Mouse (Mus musculus) frontal cortex, postnatal 14 days (tissue): ENCODE measurements around the gene Edem1.

Source experiments
- DNase-seq, 2 experiments: peaks; one replicate each; pipeline ENCODE4 v3.0.0; 2022; ENCODE audit warnings: low spot score in 2 of 2

Gene Edem1

DNA sequence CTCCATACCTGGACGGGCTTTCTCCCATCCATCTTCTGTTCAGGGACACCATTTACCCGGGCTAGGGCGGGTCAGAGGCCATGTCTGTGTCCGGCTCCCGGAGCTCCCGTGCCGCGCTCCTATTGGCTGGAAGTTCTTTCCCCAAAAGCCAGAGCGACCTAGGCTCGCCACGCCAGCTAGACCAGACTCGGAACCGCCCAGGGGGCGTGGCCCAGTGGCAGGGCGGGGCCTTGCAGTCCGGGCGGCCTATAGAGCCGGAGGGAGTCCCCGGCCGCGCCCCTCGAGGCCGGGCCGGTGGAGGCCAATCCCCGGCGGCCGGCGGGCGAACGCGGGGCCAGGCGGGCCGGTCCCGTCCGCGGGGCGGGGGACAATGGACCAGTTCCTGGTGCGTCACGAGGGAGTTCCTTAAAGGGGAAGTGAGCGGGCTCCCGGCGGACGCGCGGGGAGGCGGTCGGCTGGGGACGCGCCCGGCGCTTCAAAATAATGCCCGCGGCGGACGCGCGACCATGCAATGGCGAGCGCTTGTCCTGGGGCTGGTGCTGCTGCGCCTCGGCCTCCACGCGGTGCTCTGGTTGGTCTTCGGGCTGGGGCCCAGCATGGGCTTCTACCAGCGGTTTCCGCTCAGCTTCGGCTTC is at the start of gene Edem1:
Gene Edem1 (plus strand): TSS at position 408 of the 635 bp plus-strand sequence.
- DNase-seq: peak; percentile 92 to 94

- no peak for DNase-seq
These were observed 46.6 kb upstream of the Edem1 start for GRCm38 (mm10) chr6:108781865-108782264.

GRCm38 (mm10) chr6:108782526-108783183 is 45.8 kb upstream of the Edem1 start, which contains the start of gene Arl8b:
Gene Arl8b, plus strand, starts transcription at chr6:108783099.
- peak; percentile 86 to 92 for DNase-seq

- peak; percentile 14 to 27 for DNase-seq
These were observed 45.1 kb upstream of the Edem1 start for GRCm38 (mm10) chr6:108783184-108783881.

DNA sequence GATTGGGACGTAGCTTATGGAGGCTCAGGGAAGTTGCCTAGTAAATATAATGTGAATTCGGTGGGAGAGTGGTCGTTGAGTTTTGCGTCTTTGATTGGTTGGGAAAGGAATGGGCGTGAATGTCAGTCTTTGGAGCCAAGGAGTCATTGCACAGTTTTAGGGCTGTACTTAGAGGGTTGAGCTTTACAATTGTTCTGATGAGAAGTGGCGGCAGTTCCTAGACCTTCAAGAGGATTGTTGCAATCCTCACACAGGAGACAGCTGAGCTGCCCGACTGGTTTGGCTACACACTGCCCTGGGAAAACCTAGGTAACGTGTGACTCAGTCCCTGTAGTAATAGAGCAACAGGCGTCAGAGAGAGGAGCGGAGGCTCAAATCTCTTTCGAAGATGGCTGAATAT is 44.4 kb upstream of the Edem1 start:
- DNase-seq: no peak

- no peak for DNase-seq
These were observed 43.6 kb upstream of the Edem1 start for GRCm38 (mm10) chr6:108784796-108785195.

- DNase-seq: no peak
These were observed 42.9 kb upstream of the Edem1 start for GRCm38 (mm10) chr6:108785551-108785950.

GRCm38 (mm10) chr6:108791498-108791897 is 36.9 kb upstream of the Edem1 start:
- DNase-seq: no peak

- DNase-seq: no peak
These were observed 32.5 kb upstream of the Edem1 start for GRCm38 (mm10) chr6:108795912-108796311.

GRCm38 (mm10) chr6:108796706-108797105 is 31.7 kb upstream of the Edem1 start:
- DNase-seq: no peak

- no peak for DNase-seq
These were observed 23.2 kb upstream of the Edem1 start for GRCm38 (mm10) chr6:108805194-108805593.

GRCm38 (mm10) chr6:108805871-108806270 is 22.6 kb upstream of the Edem1 start:
- no peak for DNase-seq

DNA sequence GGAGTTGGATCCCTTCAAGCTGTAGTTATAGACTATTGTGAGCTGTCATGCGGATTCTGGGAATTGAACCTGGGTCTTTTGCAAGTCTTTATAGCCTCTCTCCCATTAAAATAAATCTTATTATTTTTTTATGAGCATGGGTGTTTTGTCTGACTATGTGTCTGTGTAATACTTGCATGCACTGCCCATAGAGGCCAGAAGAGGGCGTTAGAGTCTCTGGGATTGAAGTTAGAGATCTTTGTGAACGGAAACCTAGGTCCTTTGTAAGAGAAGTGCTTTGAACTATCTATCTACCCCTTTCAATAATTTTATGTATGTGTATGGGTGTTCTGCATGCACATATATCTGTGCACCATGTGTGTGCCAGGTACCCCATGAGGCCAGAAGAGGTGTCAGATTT is 21.0 kb upstream of the Edem1 start:
- no peak for DNase-seq

- DNase-seq: no peak
These were observed 19.7 kb upstream of the Edem1 start for GRCm38 (mm10) chr6:108808786-108809185.

DNA sequence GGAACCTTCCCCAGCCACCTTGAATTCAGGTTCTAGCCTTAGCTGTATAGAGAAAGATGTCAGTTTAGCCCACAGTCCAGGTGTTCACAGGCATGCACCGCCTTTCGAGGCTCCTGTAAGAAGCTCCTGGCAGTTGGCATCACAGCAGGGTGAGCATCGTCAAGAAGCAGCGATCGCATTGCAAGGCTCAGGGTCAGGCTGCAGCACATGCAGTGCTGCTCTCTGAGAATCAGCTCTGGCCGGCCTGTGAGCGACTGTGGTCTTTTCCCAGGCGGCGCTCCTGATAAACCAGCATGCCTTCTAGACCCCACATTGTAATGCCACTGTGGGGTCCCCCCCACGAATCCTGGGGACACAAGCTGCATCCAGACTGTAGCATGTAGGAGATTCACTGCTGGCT is 18.2 kb upstream of the Edem1 start:
- no peak for DNase-seq

DNA sequence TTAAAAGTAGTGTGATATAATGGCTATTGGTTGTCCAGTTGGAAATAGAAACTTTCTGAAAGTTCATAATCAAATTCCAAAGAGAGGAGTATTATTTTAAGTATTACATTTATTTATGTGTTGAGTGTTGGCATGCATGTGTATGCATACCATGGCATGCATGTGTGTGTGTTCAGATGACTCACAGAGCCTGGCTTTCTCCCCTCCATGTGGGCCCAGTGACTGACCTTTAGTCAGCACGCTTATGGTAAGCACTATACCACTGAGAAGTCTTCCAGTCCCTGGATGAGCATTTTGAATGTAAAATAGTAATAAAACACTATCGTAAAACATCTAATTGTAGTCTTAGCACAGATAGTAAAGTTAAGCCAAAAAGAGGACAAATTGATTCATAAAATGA is 16.3 kb upstream of the Edem1 start:
- DNase-seq: no peak

- no peak for DNase-seq
These were observed 10.9 kb upstream of the Edem1 start for GRCm38 (mm10) chr6:108817510-108817909.

DNA sequence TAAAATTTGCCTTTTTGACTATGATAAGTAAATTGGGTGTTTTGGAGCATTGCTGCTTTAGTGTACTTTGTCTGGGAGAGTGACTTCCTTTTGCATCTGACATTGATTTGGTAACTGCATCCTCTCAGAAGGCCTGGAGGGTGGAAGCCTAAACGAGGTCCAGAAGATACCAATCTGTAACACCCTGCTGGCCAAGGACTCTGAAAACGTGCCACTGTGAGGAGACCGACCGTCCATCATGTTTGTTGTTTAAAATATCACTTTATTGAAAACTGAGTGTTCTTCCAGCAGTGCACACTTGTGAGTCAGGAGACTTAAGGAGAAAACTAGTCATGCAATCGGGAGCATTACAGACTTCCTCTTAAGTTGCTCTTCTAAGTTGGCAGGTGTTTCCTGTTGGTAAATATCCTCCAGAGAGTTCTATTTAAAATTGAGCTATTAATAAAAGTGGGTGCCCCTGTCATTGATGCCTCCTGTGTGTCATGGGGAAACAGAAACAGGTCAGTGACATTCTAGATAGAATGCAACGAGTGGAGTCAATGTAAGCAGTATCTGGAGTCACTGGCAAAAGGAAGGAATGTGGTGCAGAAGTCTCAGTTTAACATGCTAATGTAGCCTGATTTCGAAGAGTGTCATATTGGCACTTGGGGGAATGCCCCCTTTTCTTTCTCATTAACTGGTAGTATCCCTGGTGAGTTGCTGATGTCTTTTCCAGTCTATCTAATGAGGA is 3.5 kb upstream of the Edem1 start:
- no peak for DNase-seq

- DNase-seq: no peak
These were observed 2.4 kb upstream of the Edem1 start for GRCm38 (mm10) chr6:108826070-108826469.

DNA sequence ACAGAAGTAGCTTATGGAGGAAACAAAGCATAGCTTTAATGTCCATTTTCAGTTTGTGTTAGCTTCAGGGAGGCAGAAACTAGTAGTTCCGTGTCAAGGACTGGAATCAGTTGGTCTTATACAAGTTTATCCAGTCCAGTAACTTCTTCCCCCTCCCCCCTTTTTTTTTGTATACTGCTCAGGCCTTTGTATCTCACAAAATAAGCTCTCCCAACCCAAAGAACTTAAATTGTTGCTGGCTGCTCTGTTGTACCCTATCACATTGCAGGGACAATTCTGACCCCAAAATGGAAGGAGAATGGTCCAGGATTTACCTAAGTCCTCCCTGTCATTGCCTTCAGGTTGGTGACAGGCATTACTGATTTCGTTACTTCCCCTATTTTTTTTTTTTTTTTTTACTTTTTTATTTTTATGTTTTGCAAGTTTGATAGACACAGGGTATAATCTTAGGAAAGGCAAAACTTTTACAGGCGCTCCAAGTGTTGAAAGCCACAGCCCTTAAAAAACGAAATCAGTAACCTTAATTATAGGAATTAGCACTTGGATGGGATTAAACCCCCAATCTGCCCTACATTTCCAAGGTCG is 1.0 kb upstream of the Edem1 start:
- no peak for DNase-seq

- DNase-seq: peak; percentile 35
These were observed 431 bp downstream of the Edem1 start for GRCm38 (mm10) chr6:108828872-108829271.
